Mouse (Mus musculus) hindbrain, embryonic 14.5 days (tissue): ENCODE results near the gene Riox2. TPM values are rescaled to one million over a fixed set of nuclear protein-coding genes. Genes with fewer than 3 reads are reported as not detected.

Source experiments
- ATAC-seq: fragments of 200-750 bp; cut with Nextera tagmentation; 2 replicates; pipeline ENCODE4 v1.8.0; 2017; ENCODE audit warnings: moderate number of reproducible peaks, mild to moderate bottlenecking, moderate TSS enrichment, moderate library complexity; ENCODE audit not compliant: low FRiP score
- DNase-seq: peaks from one replicate; pipeline ENCODE4 v3.0.0-alpha.2; 2015; ENCODE audit warnings: low spot score
- H3K27ac ChIP-seq: fragments of 300-500 bp; sonication (generic); 2 replicates; pipeline ENCODE4 v1.5.1; 2014; ENCODE audit warnings: mild to moderate bottlenecking, moderate library complexity
- H3K27me3 ChIP-seq: fragments of 300-500 bp; sonication (generic); 2 replicates; pipeline ENCODE4 v1.6.1; 2014; ENCODE audit warnings: mild to moderate bottlenecking, low read length, mixed read lengths; ENCODE audit not compliant: control insufficient read depth, insufficient read depth
- H3K36me3 ChIP-seq: fragments of 300-500 bp; sonication (generic); replicated peaks from 2 replicates; pipeline ENCODE4 v1.6.1; 2014; ENCODE audit not compliant: control insufficient read depth, insufficient read depth
- H3K4me1 ChIP-seq: fragments of 300-500 bp; sonication (generic); replicated peaks from 2 replicates; pipeline ENCODE4 v1.6.1; 2014; ENCODE audit warnings: antibody characterized with exemption, low read length, mixed read lengths; ENCODE audit not compliant: control insufficient read depth, insufficient read depth
- H3K4me2 ChIP-seq: fragments of 300-500 bp; sonication (generic); replicated peaks from 2 replicates; pipeline ENCODE4 v1.6.1; 2014; ENCODE audit warnings: mild to moderate bottlenecking, moderate library complexity
- H3K4me3 ChIP-seq: fragments of 300-500 bp; sonication (generic); replicated peaks from 2 replicates; pipeline ENCODE4 v1.5.1; 2014; ENCODE audit warnings: mild to moderate bottlenecking, low read length
- H3K9ac ChIP-seq: fragments of 300-500 bp; sonication (generic); 2 replicates; pipeline ENCODE4 v1.6.1; 2014
- H3K9me3 ChIP-seq: fragments of 300-500 bp; sonication (generic); 2 replicates; pipeline ENCODE4 v1.6.1; 2016; ENCODE audit warnings: low read length; ENCODE audit not compliant: control insufficient read depth
- WGBS: fragments of 180-500 bp; shearing (Covaris S2); extraction: QIAGEN DNeasy Blood & Tissue Kit; methylation state at CpG from one replicate; pipeline ENCODE4 v1.1.7; 2014; 5-methylcytosine and 5-hydroxymethylcytosine counted together
- polyA plus RNA-seq: library from polyadenylated mRNA; unstranded; fragments of >200 nt; fragmentation: Nextera tagmentation; extraction: Ambion mirVana; gene quantifications from 2 replicates; pipeline ENCODE4 v1.2.1, GENCODE M21; 2014

The Riox2 gene
- polyA plus RNA-seq, 1 experiment from 2014 or later, result 14.2 TPM

DNA sequence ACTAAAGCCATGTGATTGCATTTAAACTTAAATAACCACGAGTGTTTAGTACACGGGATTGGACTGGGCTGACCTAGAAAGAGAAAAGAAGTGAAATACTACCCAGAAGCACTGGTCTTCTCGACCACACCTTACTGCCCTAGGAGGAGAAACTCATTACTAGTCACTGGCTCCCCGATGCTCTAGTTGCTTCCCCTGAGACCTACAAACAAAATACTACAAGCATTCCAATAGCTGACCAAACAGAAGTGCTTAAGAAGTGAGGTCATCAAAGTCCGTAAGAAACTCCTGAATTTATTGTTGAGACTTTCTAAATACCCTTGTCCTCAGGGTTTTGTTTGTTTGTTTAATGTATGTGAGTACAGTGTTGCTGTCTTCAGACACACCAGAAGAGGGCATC lies 38.3 kb downstream of the Riox2 start:
- Histone ChIP-seq H3K4me2 (no peak overlapping the region), H3K4me3 (no peak overlapping the region), H3K9me3 (no peaks in the 10 kb centered on the region), H3K36me3 (no peaks in the 10 kb centered on the region), H3K9ac (no peak overlapping the region), H3K4me1 (no peaks in the 10 kb centered on the region), H3K27ac (no peak overlapping the region), H3K27me3 (no peaks in the 10 kb centered on the region)
- DNase-seq (no peak), ATAC-seq (no peak)
- WGBS, result 92% methylated on average over 5 of the region's 5 CpGs

DNA sequence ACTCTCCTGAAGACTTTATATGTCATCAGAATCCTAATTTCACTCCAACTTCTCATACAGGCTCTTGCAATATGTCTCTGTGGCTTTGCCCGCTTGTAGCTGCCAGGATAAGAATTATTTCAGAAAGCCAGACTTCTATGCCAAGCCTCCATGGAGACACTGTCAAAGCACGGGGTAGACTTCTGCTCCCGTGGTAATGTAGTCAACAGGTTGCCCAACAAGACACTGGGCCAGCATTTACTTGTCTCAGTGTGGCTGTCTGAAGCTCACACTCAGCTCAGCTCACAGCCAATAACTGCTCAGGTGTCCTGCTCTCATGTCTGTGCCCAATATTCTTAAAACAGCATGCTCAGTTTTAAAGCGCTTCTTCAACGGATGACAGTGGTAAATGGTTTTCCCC lies 43.6 kb downstream of the Riox2 start:
- H3K27ac ChIP-seq, result no peak overlapping the region
- no peaks in the 10 kb centered on the region for H3K27me3 ChIP-seq
- 94% methylated on average over 5 of the region's 5 CpGs for WGBS
- H3K36me3 ChIP-seq, result no peaks in the 10 kb centered on the region
- H3K4me1 ChIP-seq, result no peaks in the 10 kb centered on the region
- no peaks in the 10 kb centered on the region for H3K9me3 ChIP-seq
- H3K4me3 ChIP-seq, result no peak overlapping the region
- H3K4me2 ChIP-seq, result no peak overlapping the region
- ATAC-seq, result no peak
- H3K9ac ChIP-seq, result no peak overlapping the region
- DNase-seq, result no peak

DNA sequence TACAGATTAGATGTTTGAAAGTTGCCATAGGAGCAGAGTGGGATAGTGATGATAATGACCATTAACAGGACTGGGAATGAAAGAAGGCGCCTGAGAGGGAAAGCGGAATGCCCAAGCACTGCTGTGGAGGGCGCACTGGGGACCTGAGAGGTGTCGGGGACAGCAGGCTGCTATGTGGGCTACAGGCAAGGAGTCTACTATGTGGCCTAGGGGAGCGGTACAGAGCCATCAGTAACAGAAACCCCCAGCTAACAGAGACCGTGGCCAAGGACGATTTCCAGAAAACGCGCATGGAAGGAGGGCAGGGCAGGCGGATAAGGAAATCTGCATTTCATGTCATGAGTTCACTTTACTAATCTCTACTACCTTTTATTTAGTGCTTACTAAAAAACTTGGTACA lies 45.4 kb downstream of the Riox2 start:
- ATAC-seq (no peak), DNase-seq (no peak)
- no peaks in the 10 kb centered on the region for H3K27me3 ChIP-seq
- no peaks in the 10 kb centered on the region for H3K4me1 ChIP-seq
- H3K36me3 ChIP-seq, result no peaks in the 10 kb centered on the region
- H3K9ac ChIP-seq, result no peak overlapping the region
- no peaks in the 10 kb centered on the region for H3K9me3 ChIP-seq
- H3K27ac ChIP-seq, result no peak overlapping the region
- WGBS, result 90% methylated on average over 10 of the region's 10 CpGs
- no peak overlapping the region for H3K4me2 ChIP-seq
- H3K4me3 ChIP-seq, result no peak overlapping the region

- Histone ChIP-seq H3K27me3 (no peaks in the 10 kb centered on the region), H3K9ac (no peak overlapping the region), H3K9me3 (no peaks in the 10 kb centered on the region), H3K36me3 (no peaks in the 10 kb centered on the region), H3K4me3 (no peak overlapping the region), H3K4me1 (no peaks in the 10 kb centered on the region), H3K27ac (no peak overlapping the region), H3K4me2 (no peak overlapping the region)
- ATAC-seq (no peak), DNase-seq (no peak)
- WGBS, result 87% methylated on average over 15 of the region's 15 CpGs
These were observed 46.1 kb downstream of the Riox2 start for GRCm38 (mm10) chr16:59517447-59518219.

DNA sequence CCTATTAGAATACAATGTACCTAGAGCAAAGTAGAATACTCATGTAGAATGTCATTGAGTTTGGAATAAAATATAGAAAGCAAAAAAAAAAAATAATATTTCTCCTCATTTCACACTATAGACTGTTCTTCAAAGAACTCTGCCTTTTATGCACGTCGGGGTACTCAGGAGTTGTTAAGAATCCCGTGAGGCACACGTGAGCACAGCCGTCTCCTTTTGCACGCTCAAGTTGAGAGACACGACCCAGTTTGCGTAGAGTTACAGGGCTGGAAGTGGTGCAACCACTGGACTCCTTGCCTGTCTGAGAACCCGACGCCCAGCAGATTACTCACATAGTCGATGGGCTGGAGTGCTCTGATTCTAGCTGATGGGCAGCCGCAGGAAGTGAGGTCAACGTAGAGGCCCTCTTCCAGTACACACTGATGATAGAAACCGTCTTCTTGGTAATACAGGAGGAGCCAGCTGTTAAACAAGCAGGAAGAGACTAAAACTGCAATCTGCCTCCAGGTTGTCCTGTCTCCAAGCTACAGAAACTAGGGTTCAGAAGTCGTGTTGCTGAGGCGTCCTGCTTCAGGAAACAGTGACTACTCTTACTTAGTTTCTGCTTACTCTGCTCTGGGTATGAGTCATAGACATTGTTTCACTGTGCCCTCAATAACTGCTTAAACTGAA lies 50.3 kb downstream of the Riox2 start:
- Histone ChIP-seq H3K27me3 (no peaks in the 10 kb centered on the region), H3K4me1 (no peaks in the 10 kb centered on the region), H3K4me3 (no peak overlapping the region), H3K9ac (no peak overlapping the region), H3K36me3 (no peaks in the 10 kb centered on the region), H3K27ac (no peak overlapping the region), H3K9me3 (no peaks in the 10 kb centered on the region), H3K4me2 (no peak overlapping the region)
- ATAC-seq, result no peak
- no peak for DNase-seq
- 89% methylated on average over 16 of the region's 16 CpGs for WGBS

DNA sequence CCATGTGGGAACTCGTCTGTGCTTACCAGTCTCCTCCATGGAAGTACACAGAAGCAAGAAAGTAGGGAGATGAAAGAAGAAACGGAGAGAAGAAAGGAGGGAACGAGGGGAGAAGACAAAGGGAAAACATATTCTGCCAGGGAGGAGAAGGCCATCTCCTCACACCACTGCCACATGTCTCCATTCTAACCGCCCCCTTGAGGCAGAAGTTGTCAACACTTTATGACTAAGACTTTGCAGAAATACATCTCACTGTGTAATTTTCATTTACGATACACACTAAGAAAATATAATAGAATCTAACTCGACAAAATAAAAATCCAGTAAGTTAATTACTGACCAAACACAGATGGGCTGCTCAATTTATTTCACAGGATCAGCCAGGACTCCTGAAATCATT lies 55.4 kb downstream of the Riox2 start:
- ATAC-seq (no peak), DNase-seq (no peak)
- H3K9ac ChIP-seq, result no peak overlapping the region
- no peaks in the 10 kb centered on the region for H3K9me3 ChIP-seq
- no peaks in the 10 kb centered on the region for H3K4me1 ChIP-seq
- H3K36me3 ChIP-seq, result no peaks in the 10 kb centered on the region
- no peaks in the 10 kb centered on the region for H3K27me3 ChIP-seq
- WGBS, result 80% methylated on average over 6 of the region's 6 CpGs
- no peak overlapping the region for H3K27ac ChIP-seq
- H3K4me2 ChIP-seq, result no peak overlapping the region
- no peak overlapping the region for H3K4me3 ChIP-seq

DNA sequence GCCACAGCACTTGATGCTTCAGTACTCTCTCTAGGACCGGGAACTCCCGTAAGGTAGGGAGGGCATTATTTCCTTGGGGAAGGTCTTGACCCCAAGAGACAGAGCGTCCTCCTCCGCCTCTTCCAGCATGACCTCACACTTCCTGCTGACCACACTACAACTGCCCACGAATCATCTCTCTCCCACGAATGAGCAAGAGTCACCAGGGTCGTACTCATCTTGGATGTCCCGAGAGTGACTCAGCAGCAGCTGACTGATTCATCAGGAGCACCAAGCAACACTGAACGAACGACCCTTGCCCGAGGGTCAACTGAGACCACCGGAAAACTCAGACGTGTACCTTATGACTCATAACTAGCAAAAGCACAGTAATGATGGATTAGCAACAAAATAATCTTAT lies 58.0 kb downstream of the Riox2 start:
- H3K36me3 ChIP-seq, result no peaks in the 10 kb centered on the region
- ATAC-seq (no peak), DNase-seq (no peak)
- H3K27ac ChIP-seq, result no peak overlapping the region
- H3K9ac ChIP-seq, result no peak overlapping the region
- H3K4me2 ChIP-seq, result no peak overlapping the region
- no peaks in the 10 kb centered on the region for H3K27me3 ChIP-seq
- 91% methylated on average over 13 of the region's 13 CpGs for WGBS
- no peaks in the 10 kb centered on the region for H3K9me3 ChIP-seq
- H3K4me3 ChIP-seq, result no peak overlapping the region
- no peaks in the 10 kb centered on the region for H3K4me1 ChIP-seq

- H3K36me3 ChIP-seq, result no peaks in the 10 kb centered on the region
- no peaks in the 10 kb centered on the region for H3K4me1 ChIP-seq
- no peak overlapping the region for H3K27ac ChIP-seq
- whole genome bisulfite sequencing, result 91% methylated on average over 5 of the region's 5 CpGs
- H3K9me3 ChIP-seq, result no peaks in the 10 kb centered on the region
- no peak overlapping the region for H3K9ac ChIP-seq
- H3K4me2 ChIP-seq, result no peak overlapping the region
- H3K4me3 ChIP-seq, result no peak overlapping the region
- ATAC-seq, result no peak
- H3K27me3 ChIP-seq, result no peaks in the 10 kb centered on the region
- DNase-seq, result no peak
These were observed 59.7 kb downstream of the Riox2 start for GRCm38 (mm10) chr16:59531243-59531642.

- 51% methylated on average over 3 of the region's 3 CpGs for WGBS
- Histone ChIP-seq H3K4me3 (no peak overlapping the region), H3K27ac (no peak overlapping the region), H3K27me3 (no peaks in the 10 kb centered on the region), H3K4me2 (no peak overlapping the region), H3K36me3 (no peaks in the 10 kb centered on the region), H3K9ac (no peak overlapping the region), H3K4me1 (no peaks in the 10 kb centered on the region), H3K9me3 (no peaks in the 10 kb centered on the region)
- no peak for DNase-seq
- no peak for ATAC-seq
These were observed 61.0 kb downstream of the Riox2 start for GRCm38 (mm10) chr16:59532561-59532960.
